Mouse (Mus musculus) telencephalon, adult 2 months (tissue): ENCODE measurements around the gene Tmcc3.

Experiments used
- DNase-seq: peaks from one replicate; pipeline ENCODE4 v3.0.0-alpha.2; 2011; ENCODE audit warnings: low read depth, low spot score

Tmcc3 gene

DNA sequence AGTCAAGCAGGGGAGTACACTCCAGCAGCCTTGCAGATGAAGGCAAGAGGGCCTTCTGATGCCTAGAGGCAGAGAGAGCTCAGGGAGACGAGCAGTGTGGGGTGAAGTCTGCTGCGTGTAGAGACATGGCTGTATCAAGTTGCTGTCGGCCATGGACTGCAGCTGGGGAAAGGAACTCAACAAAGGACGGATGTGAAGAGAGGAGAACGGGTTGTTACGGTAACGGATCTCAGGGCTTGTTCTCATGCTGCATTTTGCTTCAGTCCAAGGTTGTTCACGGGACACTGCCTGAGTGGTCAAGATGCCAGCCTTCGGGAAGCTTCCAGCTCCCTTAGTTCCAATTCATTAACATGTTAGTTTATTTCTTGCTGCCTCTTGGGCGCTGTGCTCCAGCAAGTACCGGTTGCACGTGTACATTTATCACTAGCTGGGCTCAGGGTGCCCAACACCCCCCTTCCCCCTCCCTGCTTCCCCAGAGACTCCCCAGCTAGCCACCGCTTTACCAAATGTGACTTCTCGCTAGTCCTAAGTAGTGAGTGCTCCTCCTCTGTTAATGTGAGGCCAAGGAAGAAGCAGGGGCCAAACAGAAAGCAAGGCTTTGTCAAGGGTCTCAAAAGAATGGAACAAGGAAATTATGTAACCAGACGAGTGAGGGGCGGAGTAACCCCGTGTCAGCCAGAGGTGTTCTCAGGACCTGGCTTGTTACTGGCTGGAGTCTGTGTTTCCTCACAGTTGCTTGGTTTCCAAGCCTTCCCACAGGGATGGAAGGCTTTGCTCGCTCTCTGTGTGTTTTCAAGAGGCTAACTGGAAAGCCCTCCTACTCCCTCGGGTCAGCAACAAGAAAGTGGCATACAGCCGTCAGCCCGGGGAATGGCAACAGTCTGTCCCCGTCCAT is 104.4 kb downstream of the Tmcc3 start:
- no peak for DNase-seq

DNA sequence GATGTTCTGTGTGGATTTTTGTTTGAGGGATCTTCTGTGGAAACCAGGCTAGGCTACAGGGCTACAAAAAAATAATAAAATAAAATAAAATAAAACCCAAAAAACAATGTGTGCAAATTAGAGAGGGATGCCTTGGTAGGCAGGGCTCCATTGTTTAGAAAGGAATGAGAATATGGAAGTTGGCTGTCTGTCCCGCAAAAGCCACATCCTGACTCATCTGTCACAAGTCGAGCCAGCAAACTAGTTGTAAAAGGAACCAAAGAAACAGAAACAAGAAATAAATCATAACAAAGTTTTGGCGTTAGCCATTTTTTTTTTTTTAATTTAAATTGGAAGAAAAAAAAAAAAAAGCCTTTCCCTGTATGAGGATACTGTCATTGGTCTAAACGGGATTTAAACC is 105.9 kb downstream of the Tmcc3 start:
- DNase-seq = no peak

DNA sequence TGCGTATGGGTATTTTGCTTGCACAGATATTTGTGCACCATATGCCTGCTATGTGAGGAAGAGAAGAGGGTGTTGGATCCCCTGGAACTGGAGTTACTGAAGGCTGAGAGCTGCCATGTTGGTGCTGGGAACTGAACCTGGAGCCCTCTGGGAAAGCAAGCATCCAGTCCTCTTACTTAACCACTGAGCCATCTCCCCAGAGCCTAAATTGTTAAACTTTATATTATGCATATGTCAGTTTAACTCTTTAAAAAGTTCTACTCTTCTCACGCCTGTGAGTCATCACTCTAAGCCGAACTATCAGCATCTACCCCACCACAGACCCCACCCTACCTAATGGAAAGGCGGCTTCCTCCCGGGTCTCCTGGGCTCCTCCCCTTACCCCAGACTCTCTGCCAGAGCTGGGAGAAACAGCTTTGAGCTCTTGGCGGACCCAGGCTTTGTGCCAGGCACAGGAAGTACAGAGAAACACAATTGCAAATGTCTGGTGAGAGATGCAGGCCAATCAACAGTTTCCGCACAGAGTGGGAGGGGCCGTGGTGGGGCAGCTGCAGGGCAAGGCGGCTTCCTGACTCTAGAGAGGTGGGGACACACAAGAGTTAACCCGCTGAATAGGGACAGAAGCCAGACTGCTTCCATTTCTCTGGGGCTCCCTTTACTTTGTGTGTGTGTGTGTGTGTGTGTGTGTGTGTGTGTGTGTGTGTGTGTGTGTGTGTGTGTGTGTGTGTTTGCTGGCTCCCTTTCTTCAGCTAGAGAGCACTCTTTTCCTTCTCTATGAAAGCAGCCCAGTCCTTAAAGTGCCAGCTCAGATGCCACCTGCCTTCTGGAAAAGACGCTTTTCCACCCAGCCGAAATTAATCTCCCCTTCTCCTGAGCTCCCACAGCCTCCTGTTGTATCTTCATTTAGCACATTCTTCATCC is 114.5 kb downstream of the Tmcc3 start:
- no peak for DNase-seq

DNA sequence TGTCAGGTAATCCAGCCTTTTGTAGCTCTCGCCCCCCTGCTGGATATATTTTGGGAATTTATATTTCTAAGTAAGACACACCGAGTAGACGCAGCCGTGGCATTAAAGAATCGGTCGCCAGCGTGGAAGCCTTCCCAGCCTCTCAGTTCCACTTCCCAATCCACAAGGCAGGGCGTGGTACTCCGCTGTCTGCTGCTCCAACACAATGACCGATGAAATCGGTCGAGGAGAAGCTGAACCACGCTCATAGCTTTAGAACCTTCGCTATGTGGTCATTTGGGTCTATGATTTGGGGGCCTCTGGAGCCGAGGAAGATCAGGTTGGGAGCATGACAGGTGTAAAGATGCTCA is 115.1 kb downstream of the Tmcc3 start:
- DNase-seq = no peak

DNA sequence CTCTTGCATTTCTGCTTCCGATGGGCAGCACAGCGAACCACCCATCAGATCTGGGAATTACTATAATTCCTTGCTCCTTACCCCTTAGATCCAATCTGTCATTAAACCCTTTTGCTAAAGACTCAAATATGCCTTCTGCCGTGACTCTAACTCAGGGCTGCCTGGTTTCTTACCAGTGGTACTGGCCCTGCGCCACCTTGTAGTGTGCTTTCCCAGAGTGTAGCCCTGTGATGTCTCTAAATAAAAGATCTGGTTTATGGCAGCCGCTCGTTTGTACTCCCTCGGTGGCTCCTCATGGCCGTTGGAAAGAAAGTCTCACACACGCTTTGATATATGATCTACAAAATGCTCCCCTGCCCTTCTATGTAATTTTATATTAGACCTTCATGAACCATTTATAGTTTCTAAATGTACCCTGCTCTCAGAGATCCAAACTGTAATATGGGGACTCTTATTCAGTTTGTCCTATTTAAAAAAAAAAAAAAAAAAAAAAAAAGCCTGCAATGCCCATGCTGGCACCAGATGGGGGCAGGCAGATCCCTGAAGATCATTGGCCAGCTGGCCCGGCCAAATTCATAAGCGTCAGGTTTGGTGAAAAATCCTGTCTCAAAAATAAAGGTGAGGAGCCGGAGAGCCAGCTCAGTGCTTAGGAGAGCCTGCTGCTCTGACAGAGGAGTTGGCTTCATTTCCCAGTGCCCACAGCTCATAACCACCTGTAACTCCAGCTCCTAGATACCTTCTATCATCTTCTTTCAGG is 116.6 kb downstream of the Tmcc3 start:
- no peak for DNase-seq

DNA sequence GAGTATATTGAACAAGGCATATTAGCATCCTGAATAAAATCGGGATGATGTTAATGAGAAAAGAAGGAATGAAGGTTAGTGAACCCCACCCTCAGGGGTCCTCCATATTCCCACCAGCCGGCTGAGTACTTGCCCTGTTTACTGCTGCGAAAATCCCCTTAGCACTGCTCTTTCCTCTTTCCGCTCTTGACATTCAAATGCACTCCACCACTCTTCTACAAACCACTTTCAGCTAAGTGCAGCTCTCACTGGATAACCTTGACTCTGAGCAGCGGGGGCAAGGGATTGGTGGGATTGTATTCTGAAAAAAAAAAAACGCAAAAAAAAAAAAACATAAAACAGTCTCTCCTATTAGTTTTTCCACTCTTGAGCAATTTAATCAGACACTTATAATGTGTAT is 118.8 kb downstream of the Tmcc3 start:
- DNase-seq = no peak

DNA sequence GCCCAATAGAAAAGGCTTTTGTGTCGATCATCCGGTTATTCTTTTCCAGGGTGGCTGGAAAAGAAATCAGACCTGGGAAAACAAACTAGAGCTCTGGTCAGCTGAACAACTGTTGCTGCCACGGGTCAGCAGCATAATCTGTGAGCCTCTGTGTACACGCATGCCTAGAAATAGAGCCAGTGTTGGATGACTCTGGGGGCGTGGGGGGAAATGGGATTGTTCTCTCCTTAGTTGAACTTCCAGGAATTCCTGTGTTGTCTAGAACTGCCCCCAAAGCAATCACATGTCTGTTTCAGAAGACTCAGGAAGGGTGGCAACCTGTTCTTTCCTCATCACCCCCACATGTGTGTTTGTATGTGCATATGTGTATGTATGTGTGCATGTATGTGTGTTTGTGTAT is 121.2 kb downstream of the Tmcc3 start:
- no peak for DNase-seq

DNA sequence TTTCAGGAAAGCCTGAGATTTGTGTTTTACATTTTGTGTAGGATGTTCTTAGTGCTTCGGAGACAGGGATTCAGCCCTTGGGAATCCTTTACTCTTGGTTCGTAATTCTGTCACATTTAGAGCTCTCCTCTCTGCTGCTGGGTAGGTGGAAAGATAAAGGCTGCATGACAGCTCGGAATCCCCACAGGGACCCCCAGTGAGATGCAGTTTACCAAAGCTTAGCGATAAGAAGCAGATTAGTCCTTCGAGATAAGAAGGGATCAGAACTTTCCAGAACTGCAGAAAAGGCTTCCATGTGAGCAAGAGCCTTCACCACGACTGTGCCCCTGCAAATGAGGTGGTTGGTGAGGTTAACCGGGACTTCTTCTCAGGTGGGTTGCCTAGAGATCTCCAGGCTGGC is 122.2 kb downstream of the Tmcc3 start:
- no peak for DNase-seq

DNA sequence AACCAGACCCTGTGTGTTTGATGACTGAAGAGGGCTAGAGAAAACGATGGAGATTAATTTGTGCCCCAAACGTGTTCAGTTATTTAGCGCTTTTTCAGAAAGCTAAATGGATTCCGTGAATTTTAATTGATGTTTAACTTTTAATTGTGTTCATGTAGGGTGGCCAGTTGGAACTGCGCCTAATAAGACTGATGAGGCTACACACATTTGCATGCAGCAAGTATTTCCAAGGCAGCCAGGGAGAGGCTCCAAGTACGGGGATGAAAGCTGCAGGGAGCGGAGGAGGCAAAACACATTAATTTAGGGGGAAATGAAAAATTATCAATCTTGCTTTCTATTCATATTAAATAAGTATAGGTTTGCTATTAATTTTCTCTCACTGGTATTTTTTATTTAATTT is 131.0 kb downstream of the Tmcc3 start:
- no peak for DNase-seq

DNA sequence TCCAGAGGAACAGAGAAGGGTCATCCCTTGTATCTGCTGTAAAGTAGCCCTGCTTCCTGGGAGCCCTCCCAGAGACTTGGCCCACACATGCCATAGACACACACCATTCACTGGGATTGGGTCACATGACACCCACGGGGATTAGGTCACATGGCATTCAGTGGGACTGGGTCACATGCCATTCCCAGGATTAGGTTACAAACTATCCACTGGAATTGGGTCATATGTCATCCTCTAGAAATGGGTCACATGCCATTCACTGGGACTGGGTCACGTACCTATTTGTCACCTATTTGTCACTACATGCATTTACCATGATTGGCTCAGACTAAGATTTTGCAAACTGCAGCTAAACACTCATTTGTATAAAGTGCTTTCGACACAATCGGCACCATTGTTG is 131.7 kb downstream of the Tmcc3 start:
- no peak for DNase-seq

DNA sequence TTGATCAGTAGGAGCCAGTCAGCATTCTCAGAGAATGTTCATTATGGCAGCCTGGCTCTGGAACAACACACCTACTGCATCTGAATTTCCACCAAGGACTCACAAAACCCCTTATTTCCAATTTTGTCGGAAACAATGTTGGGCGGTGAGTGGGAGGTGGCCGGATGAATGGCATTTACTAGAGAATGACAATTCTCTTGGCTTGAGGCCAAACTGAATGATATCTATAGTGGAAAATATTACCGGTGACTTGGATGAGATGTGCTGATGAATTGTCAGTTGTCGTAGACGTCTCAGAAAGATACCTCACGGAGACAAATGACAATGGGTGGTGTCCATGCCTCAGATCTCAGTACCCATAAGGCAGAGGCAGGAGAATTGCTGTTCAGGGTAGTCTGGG is 133.4 kb downstream of the Tmcc3 start:
- no peak for DNase-seq

DNA sequence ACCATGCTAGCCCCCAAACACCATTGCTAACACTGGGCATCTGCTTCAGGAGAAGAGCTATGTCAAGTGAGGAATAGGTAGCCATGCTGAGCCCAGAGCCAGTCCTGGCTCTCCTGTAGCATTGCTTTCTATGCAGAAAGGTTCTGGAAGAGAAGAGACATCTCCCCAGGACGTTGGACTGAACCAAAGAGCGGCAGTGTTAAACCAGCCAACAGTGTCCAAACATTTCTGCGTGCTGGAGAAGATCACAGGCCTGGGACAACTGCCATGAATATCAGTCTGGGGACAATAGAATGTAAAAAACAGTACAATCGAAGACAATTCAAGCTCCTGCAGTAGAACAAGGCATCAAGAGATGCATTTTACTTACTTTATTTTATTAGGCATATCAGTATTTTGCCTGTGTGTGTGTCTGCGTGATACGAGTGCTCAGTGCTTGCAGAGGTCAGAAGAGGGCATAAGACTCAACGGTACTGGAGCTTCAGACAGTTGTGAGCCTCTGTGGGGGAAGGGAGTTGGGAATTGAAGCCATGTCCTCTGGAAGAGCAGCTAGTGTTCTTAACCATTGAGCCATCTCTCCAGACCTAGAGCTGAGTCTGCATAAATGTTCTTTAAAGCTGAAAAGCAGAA is 134.7 kb downstream of the Tmcc3 start:
- no peak for DNase-seq

DNA sequence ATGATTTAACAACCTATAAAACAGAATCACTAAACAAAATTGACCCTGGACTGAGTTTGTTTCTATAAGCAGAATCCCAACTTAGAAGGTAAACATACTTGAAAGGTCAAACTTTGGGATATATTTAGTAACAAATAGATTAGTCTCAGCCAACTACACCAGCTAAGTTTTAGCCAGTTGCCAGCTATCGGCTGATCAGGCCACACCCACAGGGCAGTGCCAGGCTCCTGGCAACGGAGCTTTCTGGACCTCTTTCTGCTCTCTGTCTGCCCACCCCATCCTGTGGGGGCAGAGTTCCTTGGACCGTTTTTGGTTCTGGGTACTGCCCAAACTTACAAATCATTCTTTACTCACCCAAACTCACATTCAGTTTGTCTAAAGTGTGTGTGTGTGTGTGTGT is 137.9 kb downstream of the Tmcc3 start:
- DNase-seq = no peak

DNA sequence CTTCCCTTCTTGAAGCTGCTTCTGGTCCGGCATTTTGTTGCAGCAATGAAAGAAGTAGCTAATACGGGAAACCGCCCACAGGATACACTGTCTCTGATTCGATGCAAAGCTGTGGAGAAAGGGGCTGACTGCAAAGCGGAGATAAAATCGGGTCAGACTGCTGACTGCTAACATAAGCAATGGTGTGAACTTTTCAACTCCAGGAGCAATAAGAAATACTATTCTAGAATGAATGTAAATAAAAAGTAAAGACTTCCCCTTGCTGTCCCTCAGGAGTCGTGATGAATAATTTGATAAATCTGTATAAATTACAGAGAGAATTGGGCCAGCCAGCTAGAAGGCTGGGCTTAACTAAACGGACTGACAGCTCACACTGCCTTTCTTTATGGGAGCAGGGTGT is 139.0 kb downstream of the Tmcc3 start:
- no peak for DNase-seq

DNA sequence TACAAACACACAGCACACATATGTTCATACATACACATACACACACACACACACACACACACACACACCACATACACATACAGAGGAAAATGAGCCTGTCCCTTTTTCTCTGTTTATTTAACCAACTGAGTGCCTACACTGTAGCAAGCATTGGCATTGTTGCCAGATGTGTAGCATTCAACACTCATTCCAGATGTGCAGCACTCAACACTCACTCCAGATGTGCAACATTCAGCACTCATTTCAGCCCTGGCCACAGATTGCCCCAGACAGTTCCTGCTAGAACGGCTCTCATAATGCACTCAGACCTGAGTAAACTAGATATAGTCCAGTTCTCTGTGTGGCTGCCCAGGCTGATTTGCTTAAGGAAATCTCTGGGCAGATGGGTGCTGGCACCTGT is 145.7 kb downstream of the Tmcc3 start:
- no peak for DNase-seq

DNA sequence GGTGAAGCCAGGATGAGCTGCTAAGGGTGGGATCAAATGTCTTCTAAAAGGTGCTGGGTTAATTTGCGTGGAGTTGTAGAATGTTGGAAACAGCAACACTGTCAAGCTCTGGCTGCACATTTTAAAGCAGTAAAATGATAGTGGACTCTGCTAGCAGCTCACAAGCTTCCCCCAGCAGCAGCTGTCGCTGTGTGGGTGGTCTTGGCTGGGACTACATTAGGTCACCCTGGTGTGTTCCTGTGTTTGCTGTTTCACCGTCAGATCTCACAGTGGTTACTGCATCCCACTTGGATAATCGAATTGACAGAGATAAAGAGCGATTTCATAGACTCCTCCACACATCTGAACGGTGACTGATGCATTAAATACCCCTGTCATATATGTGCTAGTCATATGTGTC is 146.9 kb downstream of the Tmcc3 start:
- DNase-seq = no peak

DNA sequence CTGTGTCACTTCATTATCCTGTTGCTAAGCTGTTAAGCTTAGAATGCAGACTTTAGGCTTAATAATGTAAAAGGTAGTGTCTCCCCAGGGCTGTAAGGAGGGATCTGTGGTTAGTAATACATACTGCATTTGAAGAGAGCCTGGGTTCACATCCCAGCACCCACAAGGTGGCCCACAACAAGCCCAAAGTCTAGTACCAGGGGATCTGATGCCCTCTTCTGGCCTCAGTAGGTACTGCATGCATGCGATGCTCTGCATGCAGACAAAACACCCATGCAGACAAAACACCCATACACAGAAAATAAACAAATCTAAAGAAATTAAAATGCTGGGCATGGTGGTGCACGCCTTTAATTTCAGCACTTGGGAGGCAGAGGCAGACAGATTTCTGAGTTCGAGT is 149.6 kb downstream of the Tmcc3 start:
- DNase-seq = no peak

DNA sequence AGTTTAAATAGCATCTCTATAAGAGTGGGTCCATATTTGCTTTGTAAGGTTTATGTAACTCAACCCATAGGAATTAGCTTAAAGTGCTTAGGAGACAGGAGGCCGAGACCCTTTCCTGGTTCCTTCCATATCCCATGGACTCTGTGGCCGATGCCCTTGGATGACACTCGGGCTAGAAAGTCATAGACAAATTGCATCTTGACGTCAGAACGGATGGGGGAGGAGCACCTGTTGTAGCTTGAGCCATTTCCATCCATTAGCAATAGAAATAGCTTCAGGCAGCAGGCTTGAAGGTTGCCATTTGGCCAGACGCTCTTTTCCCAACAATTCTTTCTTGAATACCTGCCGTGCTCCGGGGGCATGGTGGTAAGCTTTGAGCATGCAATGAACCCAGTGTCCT is 150.1 kb downstream of the Tmcc3 start:
- DNase-seq = no peak

DNA sequence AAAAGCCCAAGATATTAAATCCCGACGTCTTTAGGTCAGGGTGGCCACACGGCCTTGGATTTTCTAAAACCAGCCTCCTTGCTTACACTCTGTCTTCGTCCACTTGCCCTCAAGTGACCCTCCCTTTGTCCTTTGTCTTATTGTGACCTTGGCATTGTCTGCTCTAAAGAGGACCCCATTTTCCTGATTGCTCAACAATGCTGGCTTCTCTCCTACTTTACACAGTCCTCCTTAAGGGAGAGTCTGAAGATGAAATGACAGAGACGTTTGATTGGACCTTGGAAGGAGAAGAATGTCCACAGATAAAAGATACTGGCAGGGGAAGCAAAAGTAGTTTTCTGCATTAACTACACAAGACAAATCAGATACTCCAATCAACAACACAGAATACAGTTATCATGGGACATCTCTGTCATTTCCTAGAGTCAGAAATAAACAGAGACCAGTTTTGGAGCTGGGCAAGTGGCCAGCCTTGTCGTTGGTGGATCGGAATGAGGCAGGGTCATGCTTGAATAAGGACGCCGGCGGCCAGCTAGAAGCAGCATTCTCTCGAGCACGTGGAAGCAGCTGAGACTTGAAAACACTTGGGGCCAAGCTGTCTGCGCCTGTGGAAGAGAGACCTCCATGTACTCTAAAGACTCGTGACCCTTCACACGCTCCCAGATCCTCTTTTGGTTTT is 150.8 kb downstream of the Tmcc3 start:
- DNase-seq = no peak

DNA sequence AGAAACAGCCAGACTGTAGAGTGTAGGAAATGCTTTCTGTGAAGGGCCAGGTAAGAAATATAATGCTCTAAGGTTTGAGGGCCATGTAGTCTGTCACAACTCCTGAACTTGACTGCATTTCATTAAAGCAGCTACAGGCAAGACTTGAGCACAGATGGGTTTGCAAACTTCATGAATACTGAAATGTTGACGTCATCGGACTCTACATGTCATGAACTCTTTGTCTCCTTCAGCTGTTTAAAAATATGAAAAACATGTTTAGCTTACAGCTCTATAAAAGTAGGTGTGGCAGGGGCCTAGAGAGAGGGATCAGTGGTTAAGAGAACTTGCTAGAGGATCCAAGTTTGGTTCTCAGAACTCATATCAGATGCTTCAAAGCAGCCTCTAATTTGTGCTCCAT is 151.7 kb downstream of the Tmcc3 start:
- no peak for DNase-seq

DNA sequence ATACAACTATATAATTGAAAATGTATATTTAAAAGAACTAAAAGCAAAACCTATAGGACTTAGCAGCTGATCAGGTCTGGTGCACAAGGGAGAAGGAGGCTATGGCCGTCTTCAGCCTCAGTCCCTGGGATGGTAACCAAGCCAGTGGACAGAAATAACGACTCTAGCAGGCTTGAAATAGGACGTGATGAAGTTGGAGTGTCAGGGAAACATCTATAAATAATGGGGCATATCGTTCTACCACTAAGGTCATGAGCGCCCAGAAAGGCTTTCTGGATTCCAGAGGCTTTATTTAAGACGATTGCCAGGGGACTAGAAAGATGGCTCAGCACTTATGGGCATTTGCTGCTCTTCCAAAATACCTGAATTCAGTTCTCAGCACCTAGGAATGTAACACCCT is 153.9 kb downstream of the Tmcc3 start:
- no peak for DNase-seq
